Mouse (Mus musculus) liver, adult 2 months (tissue): ENCODE data around the gene Atrnl1.

Source experiments
- CTCF ChIP-seq: fragments of 200-500 bp; IDR thresholded peaks from 2 replicates; pipeline ENCODE4 v1.5.1; 2011; ENCODE audit warnings: low read depth, low read length, control low read depth
- POLR2A ChIP-seq: fragments of 200-500 bp; IDR thresholded peaks from 2 replicates; pipeline ENCODE4 v1.6.1; 2011; ENCODE audit warnings: low read length, control low read depth; ENCODE audit not compliant: insufficient read depth; ENCODE audit errors: extremely low read depth

DNA sequence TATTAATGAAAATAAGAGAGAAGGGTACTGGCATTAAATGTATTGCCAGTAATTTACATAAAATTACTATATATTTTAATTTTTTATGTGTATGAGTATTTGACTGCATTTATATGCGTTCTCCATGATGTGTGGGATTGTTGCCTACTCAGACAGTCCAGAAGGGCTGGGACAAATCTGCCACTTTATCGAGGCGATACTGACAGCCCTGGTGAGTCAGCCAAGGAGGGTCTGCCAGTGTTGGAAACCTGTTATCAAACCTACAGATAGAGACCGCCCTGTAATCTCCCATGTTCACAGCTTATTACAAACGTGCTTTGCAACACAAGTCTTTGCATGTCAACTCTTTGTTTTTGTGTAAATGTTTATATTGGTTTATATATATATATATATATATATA, 347.9 kb downstream of the Atrnl1 start:
- TF ChIP-seq POLR2A (no peak), CTCF (no peak)
